Mouse (Mus musculus) cerebellum, adult 8-10 months (tissue): Measurements from ENCODE around the gene Olfr945.

Experiments
- DNase-seq: peaks from one replicate; pipeline ENCODE4 v3.0.0; 2022

Gene Olfr945

DNA sequence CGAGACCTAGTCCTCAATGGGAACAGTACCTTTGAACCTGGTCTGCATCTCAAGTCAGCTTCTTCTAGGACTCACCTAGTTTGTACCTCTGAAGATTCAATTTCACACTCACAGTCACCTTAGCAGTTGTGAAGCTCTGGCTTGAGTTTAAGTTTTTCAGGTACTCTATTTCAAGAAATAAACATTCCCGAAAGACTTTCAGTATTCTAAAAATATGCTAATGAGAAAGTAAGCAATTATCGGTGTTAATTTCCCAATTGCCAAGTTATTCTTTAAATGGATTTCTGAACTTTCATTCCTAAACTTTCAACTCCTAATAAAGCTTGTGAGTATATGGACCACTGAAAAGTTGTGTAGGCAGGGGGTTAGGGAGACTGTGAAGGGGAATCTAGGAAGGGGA is at the start of gene Olfr945:
Olfr945 (minus strand) TSS at position 101 of the 400 bp plus-strand sequence.
- no peak for DNase-seq

DNA sequence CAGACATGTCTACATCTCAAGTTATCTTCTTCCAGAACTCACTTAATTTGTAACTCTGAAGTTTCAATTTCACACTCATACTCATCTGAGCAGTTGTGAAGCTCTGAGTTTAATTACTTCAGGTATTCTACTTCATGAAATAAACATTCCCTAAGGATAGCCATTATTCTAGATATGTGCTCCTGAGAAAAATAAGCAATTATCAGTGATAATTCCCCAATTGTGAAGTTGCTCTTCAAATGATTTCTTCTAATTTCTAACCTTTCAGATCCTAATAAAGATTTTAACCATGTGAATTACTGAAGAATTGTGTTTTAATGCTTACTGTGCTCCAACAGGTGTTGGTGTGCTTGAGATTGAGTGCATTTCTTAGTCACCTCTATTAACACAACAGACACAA is 49.3 kb upstream of the Olfr945 start, which contains the start of gene Olfr948:
Olfr948 (minus strand) TSS at position 101 of the 400 bp plus-strand sequence.
- DNase-seq, result no peak

- DNase-seq, result no peak
Measured at GRCm38 (mm10) chr9:39287136-39287535, 10.5 kb upstream of the Olfr945 start.

DNA sequence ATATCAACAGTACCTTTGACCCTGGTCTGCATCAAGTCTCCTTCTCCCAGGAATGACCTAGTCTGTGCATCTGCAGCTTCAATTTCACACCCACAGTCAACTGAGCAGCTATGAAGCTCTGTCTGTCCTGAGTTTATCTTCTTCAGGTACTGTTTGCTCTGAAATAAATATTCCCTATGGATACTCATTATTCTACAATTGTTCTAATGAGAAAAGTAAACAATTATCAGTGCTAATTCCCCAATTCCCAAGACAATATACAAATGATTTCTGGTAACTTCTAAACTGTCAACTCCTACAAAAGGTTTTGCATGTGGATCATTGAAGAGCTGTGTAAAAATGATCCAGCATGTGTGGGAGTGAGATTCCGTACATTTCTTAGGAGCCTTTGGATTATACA is 26.7 kb downstream of the Olfr945 start, which contains the start of gene Olfr1537:
Olfr1537 (minus strand) TSS at position 101 of the 400 bp plus-strand sequence.
- no peak for DNase-seq
